Mouse (Mus musculus) ES-E14 (cell line): ENCODE measurements at regions not wholly inside any gene's neighbourhood (a gene's known extent, or its start where the extent isn't known, plus 50 kb on each side); places are given as distances from the start of the nearest gene placed in this dataset.

Experiments used
- HCFC1 ChIP-seq: IDR thresholded peaks from 2 replicates; pipeline ENCODE4 v1.6.1; 2012; ENCODE audit warnings: low read length, inconsistent platforms, borderline replicate concordance; ENCODE audit not compliant: insufficient read depth
- MAFK ChIP-seq: IDR thresholded peaks from 2 replicates; pipeline ENCODE4 v1.6.1; 2014; ENCODE audit warnings: mild to moderate bottlenecking, low read depth, low read length, inconsistent platforms; ENCODE audit not compliant: insufficient read depth
- ZC3H11A ChIP-seq: IDR thresholded peaks from 2 replicates; pipeline ENCODE4 v1.6.1; 2012; ENCODE audit warnings: low read depth, mild to moderate bottlenecking, inconsistent platforms, low read length, borderline replicate concordance

DNA sequence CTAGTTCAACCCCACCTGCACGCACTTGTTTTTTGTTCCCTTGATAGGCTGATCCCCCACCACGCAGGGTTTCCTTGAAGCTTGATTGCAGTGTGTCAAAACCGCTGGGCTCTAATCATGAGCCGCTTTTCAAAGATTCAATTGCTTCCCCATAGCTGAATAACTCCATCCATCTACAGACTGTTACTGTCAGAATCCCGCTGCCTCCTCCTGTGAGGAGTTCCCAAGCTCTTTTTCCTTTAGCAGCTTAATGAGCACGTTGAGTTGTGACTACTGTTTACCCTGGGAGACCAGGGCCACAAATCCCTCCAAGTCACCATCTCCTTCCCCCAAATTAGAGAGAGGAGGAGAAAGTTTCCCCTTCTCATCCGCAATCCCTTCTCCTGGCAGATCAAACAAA lies 234.6 kb upstream of the Slc16a7 start:
- TF ChIP-seq HCFC1 (no peak), ZC3H11A (no peak), MAFK (no peak)
